Mouse (Mus musculus) left cerebral cortex, postnatal 36 days (tissue): ENCODE results near the gene Tril. TPM values are rescaled to one million over a fixed set of nuclear protein-coding genes. Genes with fewer than 3 reads are reported as not detected.
A peak's percentile ranks its signal among the peaks of the same experiment; 100 is the strongest.

ENCODE experiments used
- DNase-seq, 2 experiments: peaks; one replicate each; pipeline ENCODE4 v3.0.0; 2021 to 2022; ENCODE audit warnings: low spot score in 2 of 2, mixed read lengths in 1 of 2
- intact Hi-C: fragments of 180-260 bp; cut with DNase I; formaldehyde crosslinking; loops from one replicate; pipeline ENCODE4 v1.15.1; 2025
- total RNA-seq, 2 experiments: library from RNA; stranded (reverse); gene quantifications; 2 replicates each; pipeline ENCODE4 v1.2.3; 2021

The Tril gene
- total RNA-seq = 10 to 100 TPM; 31.5 to 33.4 TPM

- peak; percentile 56 to 65 for DNase-seq
- intact Hi-C loops = loop anchor here (5.0 kb wide), 1 partner anchor 37 kb away; no protein-coding TSS in a partner anchor
Measured at GRCm38 (mm10) chr6:53820486-53820985, at the start of gene Tril. Gene Tril (minus strand): TSS chr6:53820830.

- DNase-seq = no peak
- intact Hi-C loops = no loop called here
Measured at GRCm38 (mm10) chr6:53863011-53863410, 42.4 kb upstream of the Tril start.

GRCm38 (mm10) chr6:53859106-53859505 is 38.5 kb upstream of the Tril start:
- intact Hi-C loops = loop anchor here (5.0 kb wide), 1 partner anchor 37 kb away; the partner anchor contains the start of gene Tril
- DNase-seq = no peak

GRCm38 (mm10) chr6:53857822-53858221 is 37.2 kb upstream of the Tril start:
- intact Hi-C loops = loop anchor here (5.0 kb wide), 1 partner anchor 36 kb away; the partner anchor contains the start of gene Tril
- DNase-seq = no peak

DNA sequence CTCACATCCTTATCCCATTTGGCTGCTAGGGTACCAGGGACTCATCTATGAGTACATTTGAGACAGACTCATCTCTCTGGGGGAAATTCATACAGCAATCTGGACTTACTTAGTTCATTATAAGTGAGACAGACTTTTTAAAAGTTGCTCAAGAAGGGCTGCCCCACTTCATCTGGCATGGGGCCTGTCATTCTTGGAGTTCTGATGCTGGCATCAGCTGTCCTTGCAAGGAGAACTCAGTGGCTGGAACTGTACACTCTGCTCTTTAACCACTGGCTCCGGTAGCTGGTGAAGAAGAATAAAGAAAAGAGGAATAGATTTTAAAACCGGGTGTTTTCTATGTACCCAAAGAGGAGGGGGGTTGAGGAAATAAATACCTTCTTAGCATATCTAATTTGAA is 36.1 kb upstream of the Tril start:
- intact Hi-C loops = loop anchor here (5.0 kb wide), 1 partner anchor 34 kb away; the partner anchor contains the start of gene Tril
- DNase-seq = no peak

DNA sequence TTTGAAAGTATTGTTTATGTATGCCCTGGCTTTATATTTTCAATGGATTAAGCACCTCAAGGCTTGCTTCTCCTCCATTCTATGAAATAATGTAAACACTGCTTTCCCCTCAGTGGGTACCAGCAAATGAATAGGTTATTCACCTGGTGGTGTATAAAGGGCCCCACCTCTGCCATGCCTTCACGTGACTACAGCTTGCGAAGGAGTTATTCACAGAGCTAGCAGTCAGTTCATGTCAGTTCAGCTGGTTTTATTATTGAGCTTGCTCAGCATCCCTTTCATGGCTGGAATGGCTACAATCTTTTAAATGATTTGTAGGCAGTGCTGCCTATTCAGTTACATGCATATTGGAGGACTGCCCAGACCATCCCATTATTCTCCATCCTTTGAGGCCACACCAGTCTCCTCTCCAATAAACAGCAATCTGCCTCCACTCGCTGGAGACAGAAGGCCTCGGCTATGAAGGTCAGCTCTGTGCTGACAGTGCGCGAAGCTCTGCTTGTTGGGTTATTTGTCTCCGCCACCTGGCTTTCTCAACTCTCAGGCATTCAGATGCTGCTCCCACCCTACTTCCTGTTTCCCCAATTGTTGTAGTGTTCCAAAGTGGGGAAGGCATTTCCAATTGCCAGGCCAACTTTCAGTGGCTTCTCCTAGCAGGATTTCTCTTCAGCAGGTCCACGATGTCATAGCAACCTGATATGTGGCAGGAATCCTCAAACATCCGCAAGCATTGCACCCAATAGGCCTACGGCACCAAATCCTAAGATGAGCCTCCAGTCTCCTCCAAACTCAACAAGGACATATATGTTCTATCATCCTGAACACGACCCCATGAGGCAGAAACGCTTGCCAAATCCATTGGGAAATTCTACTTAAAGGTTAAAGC is 34.6 kb upstream of the Tril start:
- intact Hi-C loops = loop anchor here (5.0 kb wide), 1 partner anchor 33 kb away; the partner anchor contains the start of gene Tril
- DNase-seq = no peak

GRCm38 (mm10) chr6:53854226-53854625 is 33.6 kb upstream of the Tril start:
- DNase-seq = no peak
- intact Hi-C loops = no loop called here

- intact Hi-C loops = no loop called here
- no peak for DNase-seq
Measured at GRCm38 (mm10) chr6:53853546-53853945, 32.9 kb upstream of the Tril start.

DNA sequence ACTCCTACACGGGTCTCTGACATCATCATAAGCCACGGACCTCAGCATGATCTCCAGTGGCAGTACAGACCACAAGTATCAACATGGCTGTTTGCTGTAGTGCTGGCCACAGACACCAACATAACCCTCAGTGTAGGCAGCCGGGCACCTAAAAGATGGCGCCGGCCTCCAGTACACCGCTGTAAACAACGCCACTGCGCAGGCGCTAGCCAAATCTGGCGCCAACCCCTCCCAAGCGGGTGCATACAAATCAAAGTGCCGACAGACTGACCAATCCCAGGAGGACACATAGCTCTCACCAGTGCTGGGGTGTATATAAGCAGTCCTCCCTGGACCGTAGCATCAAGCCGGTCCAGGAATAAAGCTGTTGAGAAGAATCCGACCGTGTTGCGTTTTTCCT is 24.0 kb upstream of the Tril start:
- intact Hi-C loops = no loop called here
- no peak for DNase-seq

DNA sequence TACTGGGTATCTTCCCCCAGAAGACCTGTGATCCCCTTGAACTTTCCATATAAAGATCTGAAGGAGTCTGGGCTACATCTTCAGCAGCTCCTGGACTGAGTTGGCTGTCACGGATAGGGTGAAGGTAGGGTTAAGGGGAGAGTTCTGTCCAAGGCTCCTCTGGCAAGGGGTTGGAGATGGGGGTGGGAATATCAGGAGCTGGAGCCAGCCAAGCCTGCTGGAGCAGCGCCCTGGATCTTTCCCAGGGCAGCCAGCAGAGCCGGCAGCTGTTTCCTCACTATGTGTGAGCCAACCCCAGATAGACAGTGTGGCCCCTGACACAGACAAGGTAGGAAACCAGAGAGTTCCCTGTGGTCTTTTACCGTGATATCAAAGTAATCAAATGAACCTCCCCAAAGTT is 4.6 kb upstream of the Tril start:
- DNase-seq = no peak
- intact Hi-C loops = no loop called here

DNA sequence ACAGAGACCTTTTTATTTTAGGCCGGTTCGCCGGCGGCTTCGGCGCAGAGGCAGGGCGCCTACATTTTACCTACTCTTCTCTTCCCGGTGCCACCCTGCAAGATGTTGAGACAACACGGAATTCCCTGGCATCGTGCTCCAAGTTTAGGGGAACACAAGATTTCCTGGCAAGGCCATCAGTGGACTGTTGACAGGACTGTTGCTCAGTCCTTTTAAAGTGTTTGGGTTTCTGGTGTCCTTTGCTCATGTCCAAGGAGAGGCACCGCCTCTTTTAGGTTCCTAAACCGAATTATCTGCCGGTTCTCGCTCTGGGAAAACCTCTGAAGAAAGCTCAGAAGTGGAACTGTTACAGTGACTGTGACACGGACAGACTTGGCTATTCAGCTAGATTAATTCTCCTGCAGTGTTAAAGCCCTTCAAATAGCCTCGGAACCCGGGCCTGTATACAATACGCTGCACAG is 441 bp upstream of the Tril start:
- intact Hi-C loops = loop anchor here (5.0 kb wide), 1 partner anchor 36 kb away; no protein-coding TSS in a partner anchor
- DNase-seq = peak; percentile 7 to 16

DNA sequence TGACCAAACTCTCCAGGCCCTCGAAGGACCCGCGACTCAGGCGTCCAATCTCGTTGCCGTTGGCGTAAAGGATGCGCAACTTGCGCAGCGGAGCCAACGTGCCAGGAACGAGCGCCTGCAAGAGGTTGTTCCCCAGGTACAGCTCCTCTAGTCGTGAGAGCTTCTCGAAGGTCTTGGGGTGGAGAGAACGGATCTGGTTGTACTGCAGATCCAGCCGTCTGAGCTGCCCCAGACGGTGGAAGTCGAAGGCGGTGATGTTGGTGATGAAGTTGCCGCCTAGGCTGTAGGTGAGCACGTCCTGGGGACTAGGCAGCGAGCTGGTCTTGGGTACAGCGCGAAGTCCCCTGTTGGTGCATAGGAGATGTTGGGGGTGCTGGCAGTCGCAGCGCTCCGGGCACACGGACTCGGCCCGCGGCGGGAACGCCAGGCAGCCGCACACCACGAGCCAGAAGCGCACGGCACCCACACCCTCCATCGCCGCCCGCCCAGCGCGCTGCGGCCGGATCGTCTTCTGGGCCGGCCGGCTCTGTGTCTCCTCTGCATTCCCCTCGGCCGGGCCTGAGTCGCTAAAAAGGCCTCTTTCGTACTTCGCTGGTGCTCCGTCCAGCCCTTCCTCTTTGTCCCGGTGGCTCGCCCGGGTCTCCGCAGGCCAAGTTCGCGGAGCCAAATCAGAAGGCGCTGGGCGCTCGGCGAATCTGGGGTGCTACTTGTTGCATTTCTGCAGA is 707 bp downstream of the Tril start:
- peak in 1 of 2 experiments; percentile 22 for DNase-seq

DNA sequence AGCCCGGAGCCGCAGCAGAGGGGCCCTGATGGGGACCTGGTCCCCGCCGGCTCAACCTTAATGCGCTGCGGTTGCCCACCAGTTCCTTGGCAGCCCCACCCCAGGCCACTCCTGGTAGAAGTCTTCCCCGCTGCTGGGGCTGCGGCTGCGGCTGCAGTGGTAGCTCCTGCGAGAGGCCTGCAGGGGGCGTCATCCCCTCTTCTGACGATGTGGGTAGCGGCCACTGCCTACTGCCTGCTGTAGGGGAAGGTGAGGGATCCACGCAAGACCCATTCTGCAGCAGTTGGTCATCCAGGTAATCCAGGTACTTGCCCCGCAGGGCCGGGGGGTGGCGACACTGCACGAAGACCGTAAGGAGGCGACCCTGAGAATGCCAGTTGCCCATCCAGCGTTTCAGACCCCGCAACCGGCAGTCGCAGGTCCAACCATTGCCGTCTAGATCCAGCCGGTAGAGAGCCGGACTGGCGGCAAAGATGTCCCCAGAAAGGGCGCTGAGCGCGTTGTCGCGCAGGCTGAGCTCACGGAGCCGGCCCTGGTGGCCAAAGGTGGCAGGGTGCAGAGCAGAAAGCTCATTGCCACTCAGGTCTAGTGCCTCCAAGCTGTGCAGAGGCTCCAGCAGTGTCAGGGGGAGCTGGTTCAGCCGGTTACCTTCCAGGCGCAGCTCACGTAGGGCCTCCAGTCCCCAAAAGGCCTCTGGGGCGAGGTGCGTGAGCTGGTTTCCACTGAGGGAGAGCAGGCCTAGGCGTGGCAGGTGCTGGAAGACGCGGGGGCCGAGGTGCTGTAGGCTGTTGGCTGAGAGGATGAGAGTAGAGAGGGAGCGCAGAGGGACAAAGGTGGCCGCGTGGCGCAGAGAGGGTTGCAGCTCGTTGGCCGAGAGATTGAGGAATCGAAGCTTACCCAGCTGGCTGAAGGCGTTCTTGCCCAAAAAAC is 1.6 kb downstream of the Tril start:
- intact Hi-C loops = loop anchor here (5.0 kb wide), 1 partner anchor 63 kb away; no protein-coding TSS in a partner anchor
- DNase-seq = peak in 1 of 2 experiments; percentile 15

More for the DNA sequence above, 707 bp downstream of the Tril start:
- intact Hi-C loops = loop anchor here (5.0 kb wide), 2 partner anchors 37 to 62 kb away; no protein-coding TSS in a partner anchor

DNA sequence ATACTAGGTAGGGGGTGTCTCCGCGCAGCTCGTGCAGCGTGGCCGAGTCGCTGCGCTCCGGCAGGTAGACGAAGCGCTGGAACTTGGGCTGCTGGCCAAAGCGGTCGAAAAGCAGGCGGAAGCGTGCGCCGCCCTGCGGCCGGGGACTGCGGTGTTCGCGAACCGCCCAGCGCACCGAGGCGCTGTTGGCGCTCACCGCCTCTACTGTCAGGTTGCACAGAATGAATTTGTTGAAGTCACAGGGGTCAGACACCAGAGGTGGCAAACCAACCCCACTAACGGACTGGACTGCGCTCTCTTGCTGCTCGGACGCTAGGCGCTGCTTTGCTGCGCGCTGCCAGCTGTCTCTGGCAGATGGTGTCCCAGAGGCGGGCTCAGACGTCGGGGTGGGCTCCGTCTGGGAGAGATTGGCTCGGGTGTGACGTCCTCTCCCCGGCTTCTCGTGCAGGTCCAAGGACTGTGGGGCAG is 2.3 kb downstream of the Tril start:
- intact Hi-C loops = loop anchor here (5.0 kb wide), 1 partner anchor 64 kb away; no protein-coding TSS in a partner anchor
- peak; percentile 54 to 58 for DNase-seq

- intact Hi-C loops = loop anchor here (5.0 kb wide), 1 partner anchor 65 kb away; no protein-coding TSS in a partner anchor
- no peak for DNase-seq
Measured at GRCm38 (mm10) chr6:53817763-53818174, 2.9 kb downstream of the Tril start.

- intact Hi-C loops = loop anchor here (5.0 kb wide), 1 partner anchor 66 kb away; no protein-coding TSS in a partner anchor
- DNase-seq = no peak
Measured at GRCm38 (mm10) chr6:53816661-53817060, 4.0 kb downstream of the Tril start.

DNA sequence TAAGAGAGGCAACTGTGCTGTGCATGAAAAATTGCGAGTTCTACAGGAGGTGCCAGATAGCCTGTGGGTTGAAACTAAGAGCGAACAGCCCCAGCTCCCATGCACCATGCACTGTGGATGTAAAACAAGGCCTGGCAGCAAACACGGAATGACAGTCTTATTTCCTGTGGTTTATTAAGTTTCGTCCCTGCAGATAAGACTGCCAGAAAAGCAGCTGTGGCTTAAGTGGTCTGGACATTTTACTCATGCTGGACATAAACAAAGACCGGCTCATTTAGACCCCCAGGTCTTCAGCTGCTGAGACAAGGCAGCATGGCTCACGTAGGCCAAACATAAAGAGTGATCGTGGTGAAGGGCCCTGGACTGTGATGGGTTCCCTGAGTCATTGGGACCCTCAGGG is 4.9 kb downstream of the Tril start:
- no peak for DNase-seq
- intact Hi-C loops = loop anchor here (5.0 kb wide), 1 partner anchor 67 kb away; no protein-coding TSS in a partner anchor

- intact Hi-C loops = no loop called here
- DNase-seq = no peak
Measured at GRCm38 (mm10) chr6:53814214-53814613, 6.4 kb downstream of the Tril start.
